Mouse (Mus musculus): ENCODE measurements around the gene Olfr1226.

GRCm38 (mm10) chr2:89151460-89151859 lies 48.4 kb downstream of the Olfr1226 start, which contains the start of gene Olfr1223:
- TF ChIP-seq CTCF (IDR thresholded peaks at IDR 0.05; ENCODE audit: low read depth) (no peak), EP300 (IDR thresholded peaks at IDR 0.05; ENCODE audit: low read depth) (no peak)
